Mouse (Mus musculus) lung, embryonic 14.5 days (tissue): ENCODE results near the gene Fchsd2. TPM values are rescaled to one million over a fixed set of nuclear protein-coding genes. Genes with fewer than 3 reads are reported as not detected.

ENCODE experiments used
- ATAC-seq: fragments of 200-750 bp; cut with Nextera tagmentation; 2 replicates; pipeline ENCODE4 v1.8.0; 2017; ENCODE audit warnings: mild to moderate bottlenecking, moderate TSS enrichment, moderate library complexity; ENCODE audit not compliant: insufficient read depth
- DNase-seq: peaks from one replicate; pipeline ENCODE4 v3.0.0-alpha.2; 2015
- H3K27ac ChIP-seq: fragments of 300-500 bp; sonication (generic); 2 replicates; pipeline ENCODE4 v1.5.1; 2014; ENCODE audit warnings: low read depth, mild to moderate bottlenecking, moderate library complexity
- H3K27me3 ChIP-seq: fragments of 300-500 bp; sonication (generic); 2 replicates; pipeline ENCODE4 v1.6.1; 2014; ENCODE audit warnings: low read length, control low read depth; ENCODE audit not compliant: insufficient read depth
- H3K36me3 ChIP-seq: fragments of 300-500 bp; sonication (generic); 2 replicates; pipeline ENCODE4 v1.6.1; 2014; ENCODE audit warnings: control low read depth; ENCODE audit not compliant: insufficient read depth
- H3K4me1 ChIP-seq: fragments of 300-500 bp; sonication (generic); 2 replicates; pipeline ENCODE4 v1.6.1; 2014; ENCODE audit warnings: antibody characterized with exemption, control low read depth; ENCODE audit not compliant: insufficient read depth
- H3K4me2 ChIP-seq: fragments of 300-500 bp; sonication (generic); 2 replicates; pipeline ENCODE4 v1.6.1; 2014; ENCODE audit warnings: mild to moderate bottlenecking
- H3K4me3 ChIP-seq: fragments of 300-500 bp; sonication (generic); 2 replicates; pipeline ENCODE4 v1.5.1; 2014; ENCODE audit warnings: low read depth, low read length
- H3K9ac ChIP-seq: fragments of 300-500 bp; sonication (generic); 2 replicates; pipeline ENCODE4 v1.6.1; 2014
- H3K9me3 ChIP-seq: fragments of 300-500 bp; sonication (generic); 2 replicates; pipeline ENCODE4 v1.6.1; 2016; ENCODE audit warnings: low read depth, low read length, control low read depth
- CTCF ChIP-seq: IDR thresholded peaks from 2 replicates; pipeline ENCODE4 v1.5.1; 2016; ENCODE audit warnings: antibody characterized with exemption, low read depth
- WGBS: fragments of 180-500 bp; shearing (Covaris S2); extraction: QIAGEN DNeasy Blood & Tissue Kit; methylation state at CpG from one replicate; pipeline ENCODE4 v1.1.7; 2014; 5-methylcytosine and 5-hydroxymethylcytosine counted together
- polyA plus RNA-seq: library from polyadenylated mRNA; unstranded; fragments of >200 nt; fragmentation: Nextera tagmentation; extraction: Ambion mirVana; gene quantifications from 2 replicates; pipeline ENCODE4 v1.2.1, GENCODE M21; 2014

Fchsd2 gene
- polyA plus RNA-seq, 1 experiment from 2014 or later, result 23.8 TPM

- no peak for DNase-seq
Observed at GRCm38 (mm10) chr7:101328621-101329158, 236.0 kb downstream of the Fchsd2 start.

GRCm38 (mm10) chr7:101329606-101330005 lies 236.9 kb downstream of the Fchsd2 start:
- H3K4me3 ChIP-seq, result no peak overlapping the region
- H3K4me1 ChIP-seq, result no peaks in the 10 kb centered on the region
- H3K9ac ChIP-seq, result no peak overlapping the region
- DNase-seq (no peak), ATAC-seq (no peak)
- no peaks in the 10 kb centered on the region for H3K9me3 ChIP-seq
- no peak for TF ChIP-seq CTCF
- no peak overlapping the region for H3K27ac ChIP-seq
- WGBS, result 79% methylated on average over 4 of the region's 4 CpGs
- H3K27me3 ChIP-seq, result no peaks in the 10 kb centered on the region
- no peak overlapping the region for H3K4me2 ChIP-seq
- no peaks in the 10 kb centered on the region for H3K36me3 ChIP-seq

More at GRCm38 (mm10) chr7:101328621-101329158, 236.0 kb downstream of the Fchsd2 start:
- WGBS, result 49% methylated on average over 4 of the region's 4 CpGs
- no peaks in the 10 kb centered on the region for H3K9me3 ChIP-seq
- no peaks in the 10 kb centered on the region for H3K27me3 ChIP-seq
- no peak overlapping the region for H3K9ac ChIP-seq
- TF ChIP-seq CTCF, result no peak; the same call in 1 of the 2 replicates
- H3K4me3 ChIP-seq, result no peak overlapping the region
- H3K4me2 ChIP-seq, result no peak overlapping the region
- ATAC-seq, result no peak
- no peak overlapping the region for H3K27ac ChIP-seq
- H3K4me1 ChIP-seq, result no peaks in the 10 kb centered on the region
- no peaks in the 10 kb centered on the region for H3K36me3 ChIP-seq

- Histone ChIP-seq H3K4me1 (no peaks in the 10 kb centered on the region), H3K27ac (no peak overlapping the region), H3K36me3 (no peaks in the 10 kb centered on the region), H3K9me3 (no peaks in the 10 kb centered on the region), H3K27me3 (no peaks in the 10 kb centered on the region), H3K4me2 (no peak overlapping the region), H3K4me3 (no peak overlapping the region), H3K9ac (no peak overlapping the region)
- no peak for DNase-seq
- WGBS, result 62% methylated on average over 10 of the region's 10 CpGs
- no peak for TF ChIP-seq CTCF
- ATAC-seq, result no peak
Observed at GRCm38 (mm10) chr7:101330074-101330840, 237.6 kb downstream of the Fchsd2 start.

- 73% methylated on average over 4 of the region's 4 CpGs for WGBS
- DNase-seq, result no peak
- no peak overlapping the region for H3K27ac ChIP-seq
- H3K4me2 ChIP-seq, result no peak overlapping the region
- H3K4me1 ChIP-seq, result no peaks in the 10 kb centered on the region
- no peaks in the 10 kb centered on the region for H3K9me3 ChIP-seq
- no peak for ATAC-seq
- no peak for TF ChIP-seq CTCF
- no peak overlapping the region for H3K9ac ChIP-seq
- no peaks in the 10 kb centered on the region for H3K36me3 ChIP-seq
- H3K27me3 ChIP-seq, result no peaks in the 10 kb centered on the region
- H3K4me3 ChIP-seq, result no peak overlapping the region
Observed at GRCm38 (mm10) chr7:101330841-101331173, 238.1 kb downstream of the Fchsd2 start.

GRCm38 (mm10) chr7:101332045-101332831 lies 239.6 kb downstream of the Fchsd2 start:
- Histone ChIP-seq H3K36me3 (no peaks in the 10 kb centered on the region), H3K4me2 (no peak overlapping the region), H3K4me1 (no peaks in the 10 kb centered on the region), H3K4me3 (no peak overlapping the region), H3K27me3 (no peaks in the 10 kb centered on the region), H3K27ac (no peak overlapping the region), H3K9ac (no peak overlapping the region), H3K9me3 (no peaks in the 10 kb centered on the region)
- ATAC-seq, result no peak
- DNase-seq, result no peak
- WGBS, result 78% methylated on average over 5 of the region's 5 CpGs
- no peak for TF ChIP-seq CTCF

Other genes with a start within 250 kb of the Fchsd2 start
- gene Relt, start 229.4 kb upstream of the Fchsd2 start, polyA plus RNA-seq, result 3.8 and 4.1 TPM in 2 replicates
- gene Arhgef17, start 160.8 kb upstream of the Fchsd2 start, polyA plus RNA-seq, result 18.5 and 22.5 TPM in 2 replicates
- 9.4 and 10.9 TPM in 2 replicates for gene P2ry6, start 118.2 kb upstream of the Fchsd2 start, polyA plus RNA-seq
- 3.4 and 3.5 TPM in 2 replicates for gene P2ry2, start 80.0 kb upstream of the Fchsd2 start, polyA plus RNA-seq
- gene Atg16l2, start 209.4 kb downstream of the Fchsd2 start, polyA plus RNA-seq, result 13.2 and 14.6 TPM in 2 replicates
- gene Stard10, start 224.2 kb downstream of the Fchsd2 start, polyA plus RNA-seq, result 35.4 and 38.0 TPM in 2 replicates